Mouse (Mus musculus) thymus, adult 2 months (tissue): Measurements from ENCODE around the gene Tmc4. TPM values are rescaled to one million over a fixed set of nuclear protein-coding genes. Genes with fewer than 3 reads are reported as not detected.
"Not testable (repeated sequence)": the region's sequence is repeated elsewhere in the genome, so short reads cannot be mapped to it uniquely, and the experiment has no call there.

Experiments
- DNase-seq: peaks from one replicate; pipeline ENCODE4 v3.0.0; 2021
- H3K27ac ChIP-seq: fragments of 200-500 bp; 2 replicates; pipeline ENCODE4 v1.5.1; 2012; ENCODE audit warnings: low read length, control low read depth; ENCODE audit not compliant: control insufficient read depth, insufficient read depth
- H3K27me3 ChIP-seq: fragments of 200-500 bp; 2 replicates; pipeline ENCODE4 v1.6.1; 2012; ENCODE audit warnings: mild to moderate bottlenecking, low read length, moderate library complexity, mixed read lengths; ENCODE audit not compliant: control insufficient read depth, insufficient read depth
- H3K36me3 ChIP-seq: fragments of 200-500 bp; 2 replicates; pipeline ENCODE4 v1.6.1; 2012; ENCODE audit warnings: mild to moderate bottlenecking, low read length, moderate library complexity; ENCODE audit not compliant: control insufficient read depth, insufficient read depth
- H3K4me1 ChIP-seq: fragments of 200-500 bp; replicated peaks from 2 replicates; pipeline ENCODE4 v1.6.1; 2012; ENCODE audit warnings: low read length; ENCODE audit not compliant: control insufficient read depth, insufficient read depth
- H3K4me3 ChIP-seq: fragments of 200-500 bp; 2 replicates; pipeline ENCODE4 v1.5.1; 2012; ENCODE audit warnings: mild to moderate bottlenecking, low read length, control low read depth, moderate library complexity; ENCODE audit not compliant: control insufficient read depth, insufficient read depth
- CTCF ChIP-seq: fragments of 200-500 bp; IDR thresholded peaks from 2 replicates; pipeline ENCODE4 v1.5.1; 2012; ENCODE audit warnings: mild to moderate bottlenecking, control low read depth, low read length, moderate library complexity, borderline replicate concordance; ENCODE audit not compliant: control insufficient read depth, poor library complexity, insufficient read depth; ENCODE audit errors: extremely low read depth
- POLR2A ChIP-seq: fragments of 200-500 bp; IDR thresholded peaks from 2 replicates; pipeline ENCODE4 v1.6.1; 2012; ENCODE audit warnings: mild to moderate bottlenecking, low read length, control low read depth, moderate library complexity; ENCODE audit not compliant: control insufficient read depth, poor library complexity, insufficient read depth; ENCODE audit errors: extremely low read depth
- WGBS: fragments of 180-500 bp; shearing (Covaris S2); methylation state at CpG from one replicate; pipeline ENCODE4 v1.1.7; 2018; 5-methylcytosine and 5-hydroxymethylcytosine counted together
- polyA plus RNA-seq: library from polyadenylated mRNA; depleted of rRNA; stranded (reverse); fragments of >200 nt; gene quantifications from 2 replicates; pipeline ENCODE4 v1.2.3, GENCODE M21; 2012

Tmc4 gene
- polyA plus RNA-seq, 1 experiment, result 27.9 TPM

DNA sequence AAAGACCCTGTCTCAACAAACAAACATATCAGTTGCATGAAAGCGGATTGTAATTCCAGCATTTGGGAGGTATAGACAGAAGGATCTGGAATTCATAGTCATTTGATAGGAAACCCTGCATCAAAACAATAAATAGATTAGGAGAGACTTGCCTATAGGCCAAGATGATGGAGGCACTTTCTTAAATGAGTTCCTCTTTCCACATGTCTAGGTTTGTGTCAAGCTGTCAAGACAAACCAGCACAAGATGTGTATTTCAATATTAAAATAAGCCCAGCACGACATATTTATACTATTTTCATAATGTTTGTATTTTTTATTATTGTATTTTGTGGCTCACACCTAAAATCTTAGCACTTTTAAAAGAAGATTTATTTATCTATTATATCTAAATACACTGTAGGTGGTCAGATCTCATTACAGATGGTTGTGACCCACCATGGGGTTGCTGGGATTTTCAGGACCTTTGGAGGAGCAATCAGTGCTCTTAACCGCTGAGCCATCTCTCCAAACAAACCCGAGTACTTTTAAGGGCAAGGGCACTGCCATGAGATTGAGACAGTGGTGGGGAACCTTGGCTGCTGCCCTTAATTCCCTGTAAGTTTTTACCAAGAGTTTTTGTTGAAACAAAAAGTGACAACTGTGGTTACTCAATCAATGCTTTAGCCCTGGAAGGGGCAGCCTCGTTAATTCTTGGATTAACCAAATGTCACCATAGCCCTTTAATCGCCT, 26.0 kb upstream of the Tmc4 start:
- H3K36me3 ChIP-seq, result peaks cover 31% of the 10 kb centered on the region
- TF ChIP-seq POLR2A, result no peak
- no peak for TF ChIP-seq CTCF
- no peaks in the 10 kb centered on the region for H3K27me3 ChIP-seq
- H3K4me3 ChIP-seq, result no peak overlapping the region
- H3K27ac ChIP-seq, result peak overlapping the region; percentile 40; the same call in 1 of the 2 replicates
- no peak for DNase-seq
- WGBS, result 17% methylated on average over 6 of the region's 6 CpGs
- H3K4me1 ChIP-seq, result peaks cover 12% of the 10 kb centered on the region

GRCm38 (mm10) chr7:3698471-3698870, 21.1 kb upstream of the Tmc4 start:
- Histone ChIP-seq H3K4me3 (no peak overlapping the region), H3K27ac (no peak overlapping the region), H3K4me1 (peaks cover 6% of the 10 kb centered on the region; the same call in 1 of the 2 replicates), H3K36me3 (no peaks in the 10 kb centered on the region), H3K27me3 (no peaks in the 10 kb centered on the region)
- no peak for DNase-seq
- TF ChIP-seq POLR2A (no peak), CTCF (no peak)
- 98% methylated on average over 6 of the region's 6 CpGs for WGBS

- H3K27me3 ChIP-seq, H3K27ac ChIP-seq, H3K36me3 ChIP-seq: not testable (repeated sequence)
- Histone ChIP-seq H3K4me3 (peak overlapping the region; percentile 69), H3K4me1 (peaks cover 16% of the 10 kb centered on the region)
- WGBS, result 7% methylated on average over 9 of the region's 9 CpGs
- peak; percentile 7 for DNase-seq
Observed at GRCm38 (mm10) chr7:3694949-3695305, 17.6 kb upstream of the Tmc4 start.

DNA sequence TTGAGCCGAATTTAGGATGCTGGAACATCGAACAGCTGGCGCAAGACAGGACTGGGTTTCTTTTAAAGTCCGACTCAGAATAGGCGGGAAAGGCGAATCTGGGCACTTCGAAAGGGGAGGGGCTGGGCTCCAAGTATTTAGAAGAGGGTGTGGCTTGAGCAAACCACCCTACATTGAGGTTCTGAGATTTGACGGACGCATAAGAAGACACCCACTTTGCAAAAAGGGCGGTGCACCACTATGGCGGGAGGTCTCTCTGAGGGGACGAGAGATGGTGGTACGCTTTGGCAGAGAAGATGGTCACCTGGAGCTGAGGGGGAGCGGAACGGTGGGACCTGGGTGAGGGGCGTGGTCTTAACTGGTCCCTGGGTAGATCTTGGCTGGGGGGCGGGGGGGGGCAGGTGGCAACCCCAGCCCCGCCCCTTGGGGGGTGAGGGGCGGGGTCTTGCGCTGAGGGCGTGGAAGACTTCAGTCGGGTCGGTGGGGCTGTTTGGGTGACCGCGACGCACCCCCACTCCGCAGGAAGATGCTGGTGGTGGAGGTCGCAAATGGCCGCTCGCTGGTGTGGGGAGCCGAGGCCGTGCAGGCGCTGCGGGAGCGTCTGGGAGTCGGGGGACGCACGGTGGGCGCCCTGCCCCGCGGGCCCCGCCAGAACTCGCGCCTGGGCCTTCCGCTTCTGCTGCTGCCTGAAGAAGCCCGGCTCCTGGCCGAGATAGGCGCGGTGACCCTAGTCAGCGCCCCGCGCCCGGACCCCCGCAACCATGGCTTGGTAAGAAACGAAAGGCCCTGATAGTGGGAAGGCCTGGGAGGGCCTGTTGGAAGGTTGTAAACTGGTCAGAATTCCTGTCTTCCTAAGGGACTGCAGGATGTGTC, 17.0 kb upstream of the Tmc4 start:
- Histone ChIP-seq H3K4me3 (peak overlapping the region; percentile 69), H3K36me3 (no peaks in the 10 kb centered on the region), H3K4me1 (peaks cover 16% of the 10 kb centered on the region), H3K27ac (peak overlapping the region; percentile 77), H3K27me3 (no peaks in the 10 kb centered on the region)
- DNase-seq, result peak; percentile 55
- WGBS, result under 1% methylated on average over 55 of the region's 55 CpGs
- TF ChIP-seq CTCF (no peak), POLR2A (no peak)

GRCm38 (mm10) chr7:3693809-3694075, 16.4 kb upstream of the Tmc4 start:
- no peak for TF ChIP-seq POLR2A
- no peak for TF ChIP-seq CTCF
- no peak for DNase-seq
- WGBS, result 0% methylated on average over 18 of the region's 18 CpGs

DNA sequence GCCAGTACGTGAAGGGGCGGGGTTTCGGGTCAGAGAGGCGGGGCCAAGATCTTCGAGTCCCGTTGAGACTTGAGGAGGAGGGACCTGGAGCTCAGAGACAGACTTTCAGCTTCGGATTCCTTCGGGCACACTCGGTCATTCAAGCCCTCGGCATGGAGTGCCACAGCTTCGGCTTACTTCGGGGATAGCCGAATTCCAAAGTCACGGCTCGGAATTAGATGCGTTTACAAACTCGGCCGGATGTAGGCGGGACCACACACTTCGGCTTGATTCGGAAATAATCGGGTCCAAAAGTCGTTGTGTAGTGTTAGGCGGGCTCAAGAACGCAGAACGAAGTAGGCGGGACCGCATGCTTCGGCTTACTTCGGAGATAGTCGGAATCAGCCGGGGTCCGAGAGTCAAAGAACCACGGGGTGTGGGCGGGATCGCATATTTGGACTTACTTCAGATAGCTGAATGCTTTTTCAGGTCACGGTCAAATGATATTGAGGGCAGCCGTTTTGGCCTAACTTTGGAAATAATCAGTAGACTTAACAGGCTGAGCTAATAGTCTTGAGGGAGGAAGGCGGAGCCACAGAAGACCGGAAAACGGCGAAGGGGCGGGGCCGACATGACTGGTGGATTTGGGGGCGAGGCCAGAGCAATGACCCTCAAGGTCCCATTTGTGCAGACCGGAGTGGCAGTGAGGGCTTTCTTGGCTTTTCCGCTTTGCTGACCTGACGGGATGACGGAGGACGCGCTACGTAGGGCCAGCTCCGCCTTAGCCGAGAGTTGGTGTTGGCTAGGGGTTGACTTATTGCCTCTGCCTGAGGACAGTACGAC, 15.8 kb upstream of the Tmc4 start, which contains the start of gene Mboat7:
Mboat7 (minus strand) TSS at position 537 of the 822 bp plus-strand sequence.
- Histone ChIP-seq H3K4me3 (peak within 1 kb of the TSS; percentile 69), H3K36me3 (no peaks in the 10 kb centered on the region), H3K27me3 (no peaks in the 10 kb centered on the region), H3K27ac (peak within 1 kb of the TSS; percentile 77), H3K4me1 (peaks cover 16% of the 10 kb centered on the region)
- under 1% methylated on average over 55 of the region's 55 CpGs for WGBS
- DNase-seq, result peak; percentile 99
- peak; percentile 50; the same call in 1 of the 2 replicates for TF ChIP-seq POLR2A
- 0 out of 2 replicates have a peak, but pooled peaks have one; percentile 21 for TF ChIP-seq CTCF

More at GRCm38 (mm10) chr7:3693809-3694075, 16.4 kb upstream of the Tmc4 start:
- peaks cover 16% of the 10 kb centered on the region for H3K4me1 ChIP-seq
- no peaks in the 10 kb centered on the region for H3K36me3 ChIP-seq
- peak overlapping the region; percentile 77 for H3K27ac ChIP-seq
- H3K4me3 ChIP-seq, result peak overlapping the region; percentile 69
- no peaks in the 10 kb centered on the region for H3K27me3 ChIP-seq
